Mouse (Mus musculus) embryonic facial prominence, embryonic 12.5 days (tissue): ENCODE results near the gene Celf2. TPM values are rescaled to one million over a fixed set of nuclear protein-coding genes. Genes with fewer than 3 reads are reported as not detected.
A peak's percentile ranks its signal among the peaks of the same experiment; 100 is the strongest.

Source experiments
- ATAC-seq: fragments of 200-750 bp; cut with Nextera tagmentation; 2 replicates; pipeline ENCODE4 v1.8.0; 2017; ENCODE audit not compliant: insufficient number of reproducible peaks, insufficient read depth, low FRiP score, low TSS enrichment
- H3K27ac ChIP-seq: fragments of 300-500 bp; sonication (generic); 2 replicates; pipeline ENCODE4 v1.5.1; 2016; ENCODE audit warnings: mild to moderate bottlenecking
- H3K27me3 ChIP-seq: fragments of 300-500 bp; sonication (generic); 2 replicates; pipeline ENCODE4 v1.6.1; 2016; ENCODE audit warnings: mild to moderate bottlenecking, moderate library complexity
- H3K36me3 ChIP-seq: fragments of 300-500 bp; sonication (generic); 2 replicates; pipeline ENCODE4 v1.6.1; 2016; ENCODE audit warnings: mild to moderate bottlenecking
- H3K4me1 ChIP-seq: fragments of 300-500 bp; sonication (generic); 2 replicates; pipeline ENCODE4 v1.6.1; 2016
- H3K4me2 ChIP-seq: fragments of 300-500 bp; sonication (generic); replicated peaks from 2 replicates; pipeline ENCODE4 v1.6.1; 2016; ENCODE audit warnings: mild to moderate bottlenecking, moderate library complexity
- H3K4me3 ChIP-seq: fragments of 300-500 bp; sonication (generic); 2 replicates; pipeline ENCODE4 v1.5.1; 2016; ENCODE audit warnings: mild to moderate bottlenecking
- H3K9ac ChIP-seq: fragments of 300-500 bp; sonication (generic); 2 replicates; pipeline ENCODE4 v1.6.1; 2016; ENCODE audit warnings: mild to moderate bottlenecking, moderate library complexity
- H3K9me3 ChIP-seq: fragments of 300-500 bp; sonication (generic); 2 replicates; pipeline ENCODE4 v1.6.1; 2016; ENCODE audit warnings: mild to moderate bottlenecking, moderate library complexity
- WGBS: fragments of 180-500 bp; shearing (Covaris S2); methylation state at CpG from one replicate; pipeline ENCODE4 v1.1.7; 2016; 5-methylcytosine and 5-hydroxymethylcytosine counted together
- polyA plus RNA-seq: library from polyadenylated mRNA; unstranded; fragments of >200 nt; fragmentation: Nextera tagmentation; extraction: Ambion mirVana; gene quantifications from 2 replicates; pipeline ENCODE4 v1.2.1, GENCODE M21; 2016

Celf2 gene
- polyA plus RNA-seq, 1 experiment from 2014 or later = 56.8 TPM

- H3K4me1 ChIP-seq = no peaks in the 10 kb centered on the region
- H3K9ac ChIP-seq = no peak overlapping the region
- WGBS = 77% methylated on average over 6 of the region's 6 CpGs
- H3K27ac ChIP-seq = no peak overlapping the region
- no peaks in the 10 kb centered on the region for H3K36me3 ChIP-seq
- ATAC-seq = no peak
- no peaks in the 10 kb centered on the region for H3K9me3 ChIP-seq
- H3K27me3 ChIP-seq = no peaks in the 10 kb centered on the region
- no peak overlapping the region for H3K4me2 ChIP-seq
- H3K4me3 ChIP-seq = no peak overlapping the region
Measured at GRCm38 (mm10) chr2:6969228-6969627, 540.1 kb downstream of the Celf2 start.

GRCm38 (mm10) chr2:6965243-6965642, 544.1 kb downstream of the Celf2 start:
- Histone ChIP-seq H3K27ac (no peak overlapping the region), H3K36me3 (no peaks in the 10 kb centered on the region), H3K4me3 (no peak overlapping the region), H3K9ac (no peak overlapping the region), H3K4me2 (no peak overlapping the region), H3K27me3 (no peaks in the 10 kb centered on the region), H3K4me1 (no peaks in the 10 kb centered on the region), H3K9me3 (no peaks in the 10 kb centered on the region)
- ATAC-seq = no peak

- Histone ChIP-seq H3K4me2 (no peak overlapping the region), H3K27ac (no peak overlapping the region), H3K36me3 (no peaks in the 10 kb centered on the region), H3K9ac (no peak overlapping the region), H3K4me3 (no peak overlapping the region), H3K4me1 (no peaks in the 10 kb centered on the region), H3K27me3 (no peaks in the 10 kb centered on the region), H3K9me3 (no peaks in the 10 kb centered on the region)
- no peak for ATAC-seq
- 84% methylated on average over 4 of the region's 4 CpGs for WGBS
Measured at GRCm38 (mm10) chr2:6950702-6951101, 558.7 kb downstream of the Celf2 start.

GRCm38 (mm10) chr2:6945638-6946415, 563.5 kb downstream of the Celf2 start:
- H3K27ac ChIP-seq = no peak overlapping the region
- H3K27me3 ChIP-seq = no peaks in the 10 kb centered on the region
- no peak overlapping the region for H3K9ac ChIP-seq
- H3K4me1 ChIP-seq = 0 out of 2 replicates have a peak, but pooled peaks cover 5% of the 10 kb centered on the region
- H3K9me3 ChIP-seq = no peaks in the 10 kb centered on the region
- 73% methylated on average over 9 of the region's 9 CpGs for WGBS
- ATAC-seq = no peak
- H3K36me3 ChIP-seq = no peaks in the 10 kb centered on the region
- H3K4me3 ChIP-seq = no peak overlapping the region
- H3K4me2 ChIP-seq = no peak overlapping the region

GRCm38 (mm10) chr2:6943651-6944050, 565.7 kb downstream of the Celf2 start:
- 0 out of 2 replicates have a peak, but pooled peaks cover 5% of the 10 kb centered on the region for H3K4me1 ChIP-seq
- no peak overlapping the region for H3K27ac ChIP-seq
- 79% methylated on average over 8 of the region's 8 CpGs for WGBS
- no peaks in the 10 kb centered on the region for H3K36me3 ChIP-seq
- no peak for ATAC-seq
- H3K4me2 ChIP-seq = no peak overlapping the region
- H3K4me3 ChIP-seq = no peak overlapping the region
- H3K9me3 ChIP-seq = no peaks in the 10 kb centered on the region
- no peaks in the 10 kb centered on the region for H3K27me3 ChIP-seq
- H3K9ac ChIP-seq = no peak overlapping the region

GRCm38 (mm10) chr2:6942635-6943390, 566.5 kb downstream of the Celf2 start:
- H3K27me3 ChIP-seq = no peaks in the 10 kb centered on the region
- ATAC-seq = no peak
- no peaks in the 10 kb centered on the region for H3K36me3 ChIP-seq
- no peak overlapping the region for H3K27ac ChIP-seq
- no peak overlapping the region for H3K4me2 ChIP-seq
- H3K4me1 ChIP-seq = 0 out of 2 replicates have a peak, but pooled peaks cover 5% of the 10 kb centered on the region
- H3K9ac ChIP-seq = no peak overlapping the region
- 70% methylated on average over 2 of the region's 2 CpGs for WGBS
- no peaks in the 10 kb centered on the region for H3K9me3 ChIP-seq
- no peak overlapping the region for H3K4me3 ChIP-seq

GRCm38 (mm10) chr2:6939143-6939542, 570.2 kb downstream of the Celf2 start:
- no peak overlapping the region for H3K4me2 ChIP-seq
- no peak overlapping the region for H3K9ac ChIP-seq
- no peaks in the 10 kb centered on the region for H3K27me3 ChIP-seq
- H3K9me3 ChIP-seq = no peaks in the 10 kb centered on the region
- 0 out of 2 replicates have a peak, but pooled peaks cover 5% of the 10 kb centered on the region for H3K4me1 ChIP-seq
- no peak overlapping the region for H3K27ac ChIP-seq
- H3K36me3 ChIP-seq = no peaks in the 10 kb centered on the region
- ATAC-seq = no peak
- WGBS = 87% methylated on average over 2 of the region's 2 CpGs
- H3K4me3 ChIP-seq = no peak overlapping the region

- no peaks in the 10 kb centered on the region for H3K27me3 ChIP-seq
- no peak overlapping the region for H3K4me2 ChIP-seq
- no peak overlapping the region for H3K27ac ChIP-seq
- ATAC-seq = no peak
- no peaks in the 10 kb centered on the region for H3K4me1 ChIP-seq
- no peak overlapping the region for H3K9ac ChIP-seq
- WGBS = 88% methylated on average over 12 of the region's 12 CpGs
- H3K4me3 ChIP-seq = no peak overlapping the region
- H3K9me3 ChIP-seq = no peaks in the 10 kb centered on the region
- no peaks in the 10 kb centered on the region for H3K36me3 ChIP-seq
Measured at GRCm38 (mm10) chr2:6933130-6933529, 576.2 kb downstream of the Celf2 start.

GRCm38 (mm10) chr2:6927693-6928360, 581.5 kb downstream of the Celf2 start:
- WGBS = 85% methylated on average over 4 of the region's 4 CpGs
- no peaks in the 10 kb centered on the region for H3K27me3 ChIP-seq
- H3K9me3 ChIP-seq = no peaks in the 10 kb centered on the region
- H3K27ac ChIP-seq = no peak overlapping the region
- no peak for ATAC-seq
- H3K4me1 ChIP-seq = no peaks in the 10 kb centered on the region
- no peak overlapping the region for H3K4me3 ChIP-seq
- no peak overlapping the region for H3K9ac ChIP-seq
- no peaks in the 10 kb centered on the region for H3K36me3 ChIP-seq
- H3K4me2 ChIP-seq = no peak overlapping the region

- no peak overlapping the region for H3K9ac ChIP-seq
- H3K4me3 ChIP-seq = no peak overlapping the region
- no peaks in the 10 kb centered on the region for H3K36me3 ChIP-seq
- no peaks in the 10 kb centered on the region for H3K4me1 ChIP-seq
- no peak overlapping the region for H3K27ac ChIP-seq
- no peaks in the 10 kb centered on the region for H3K9me3 ChIP-seq
- H3K4me2 ChIP-seq = no peak overlapping the region
- 84% methylated on average over 5 of the region's 5 CpGs for WGBS
- H3K27me3 ChIP-seq = no peaks in the 10 kb centered on the region
- ATAC-seq = no peak
Measured at GRCm38 (mm10) chr2:6925505-6925904, 583.9 kb downstream of the Celf2 start.

- Histone ChIP-seq H3K27me3 (no peaks in the 10 kb centered on the region), H3K27ac (no peak overlapping the region), H3K9ac (no peak overlapping the region), H3K9me3 (no peaks in the 10 kb centered on the region), H3K36me3 (no peaks in the 10 kb centered on the region), H3K4me1 (no peaks in the 10 kb centered on the region), H3K4me2 (no peak overlapping the region), H3K4me3 (no peak overlapping the region)
- WGBS = 29% methylated on average over 15 of the region's 15 CpGs
- peak; percentile 60; the same call in 1 of the 2 replicates for ATAC-seq
Measured at GRCm38 (mm10) chr2:6923738-6924474, 585.5 kb downstream of the Celf2 start.
